Mouse (Mus musculus) heart, adult 9 months (tissue): Measurements from ENCODE around the gene Lyzl4.

Experiments
- DNase-seq, 2 experiments: peaks; one replicate each; pipeline ENCODE4 v3.0.0; 2022; ENCODE audit warnings: low spot score in 2 of 2

Gene Lyzl4

GRCm38 (mm10) chr9:121642001-121642400, at the start of gene Lyzl4:
TSS of gene Lyzl4 (minus strand) at chr9:121642096.
- DNase-seq: peak; percentile 70 to 71

- DNase-seq: no peak
Measured at GRCm38 (mm10) chr9:121690734-121691133, 48.8 kb upstream of the Lyzl4 start.

- no peak for DNase-seq
Measured at GRCm38 (mm10) chr9:121690200-121690651, 48.3 kb upstream of the Lyzl4 start.

- no peak for DNase-seq
Measured at GRCm38 (mm10) chr9:121684702-121685101, 42.8 kb upstream of the Lyzl4 start.

- no peak for DNase-seq
Measured at GRCm38 (mm10) chr9:121682037-121682680, 40.3 kb upstream of the Lyzl4 start.

GRCm38 (mm10) chr9:121681191-121681590, 39.3 kb upstream of the Lyzl4 start:
- DNase-seq: no peak

- DNase-seq: peak in 1 of 2 experiments; percentile 43
Measured at GRCm38 (mm10) chr9:121679549-121679948, 37.7 kb upstream of the Lyzl4 start.

GRCm38 (mm10) chr9:121677476-121677875, 35.6 kb upstream of the Lyzl4 start:
- no peak for DNase-seq

- DNase-seq: no peak
Measured at GRCm38 (mm10) chr9:121677069-121677468, 35.2 kb upstream of the Lyzl4 start.

GRCm38 (mm10) chr9:121675556-121675955, 33.7 kb upstream of the Lyzl4 start:
- DNase-seq: no peak

- no peak for DNase-seq
Measured at GRCm38 (mm10) chr9:121675011-121675410, 33.1 kb upstream of the Lyzl4 start.

- no peak for DNase-seq
Measured at GRCm38 (mm10) chr9:121673716-121674115, 31.8 kb upstream of the Lyzl4 start.

GRCm38 (mm10) chr9:121672311-121672710, 30.4 kb upstream of the Lyzl4 start:
- DNase-seq: peak; percentile 68 to 73

GRCm38 (mm10) chr9:121671300-121671699, 29.4 kb upstream of the Lyzl4 start:
- peak; percentile 47 to 55 for DNase-seq

- peak; percentile 30 to 42 for DNase-seq
Measured at GRCm38 (mm10) chr9:121669348-121669791, 27.5 kb upstream of the Lyzl4 start.

- no peak for DNase-seq
Measured at GRCm38 (mm10) chr9:121667822-121668221, 25.9 kb upstream of the Lyzl4 start.

GRCm38 (mm10) chr9:121666957-121667630, 25.2 kb upstream of the Lyzl4 start:
- no peak for DNase-seq

- DNase-seq: no peak
Measured at GRCm38 (mm10) chr9:121664104-121664503, 22.2 kb upstream of the Lyzl4 start.

- DNase-seq: no peak
Measured at GRCm38 (mm10) chr9:121663467-121663866, 21.6 kb upstream of the Lyzl4 start.

GRCm38 (mm10) chr9:121659791-121660190, 17.9 kb upstream of the Lyzl4 start:
- no peak for DNase-seq

GRCm38 (mm10) chr9:121658248-121658647, 16.4 kb upstream of the Lyzl4 start:
- no peak for DNase-seq

GRCm38 (mm10) chr9:121657143-121657542, 15.2 kb upstream of the Lyzl4 start:
- DNase-seq: no peak

- no peak for DNase-seq
Measured at GRCm38 (mm10) chr9:121656322-121656721, 14.4 kb upstream of the Lyzl4 start.
